Mouse (Mus musculus) kidney, postnatal 14 days (tissue): ENCODE data around the gene Zdhhc24.
"Not testable (repeated sequence)": the region's sequence is repeated elsewhere in the genome, so short reads cannot be mapped to it uniquely, and the experiment has no call there.

ENCODE experiments used
- DNase-seq: peaks from one replicate; pipeline ENCODE4 v3.0.0; 2022; ENCODE audit warnings: mixed read lengths

Zdhhc24 gene

DNA sequence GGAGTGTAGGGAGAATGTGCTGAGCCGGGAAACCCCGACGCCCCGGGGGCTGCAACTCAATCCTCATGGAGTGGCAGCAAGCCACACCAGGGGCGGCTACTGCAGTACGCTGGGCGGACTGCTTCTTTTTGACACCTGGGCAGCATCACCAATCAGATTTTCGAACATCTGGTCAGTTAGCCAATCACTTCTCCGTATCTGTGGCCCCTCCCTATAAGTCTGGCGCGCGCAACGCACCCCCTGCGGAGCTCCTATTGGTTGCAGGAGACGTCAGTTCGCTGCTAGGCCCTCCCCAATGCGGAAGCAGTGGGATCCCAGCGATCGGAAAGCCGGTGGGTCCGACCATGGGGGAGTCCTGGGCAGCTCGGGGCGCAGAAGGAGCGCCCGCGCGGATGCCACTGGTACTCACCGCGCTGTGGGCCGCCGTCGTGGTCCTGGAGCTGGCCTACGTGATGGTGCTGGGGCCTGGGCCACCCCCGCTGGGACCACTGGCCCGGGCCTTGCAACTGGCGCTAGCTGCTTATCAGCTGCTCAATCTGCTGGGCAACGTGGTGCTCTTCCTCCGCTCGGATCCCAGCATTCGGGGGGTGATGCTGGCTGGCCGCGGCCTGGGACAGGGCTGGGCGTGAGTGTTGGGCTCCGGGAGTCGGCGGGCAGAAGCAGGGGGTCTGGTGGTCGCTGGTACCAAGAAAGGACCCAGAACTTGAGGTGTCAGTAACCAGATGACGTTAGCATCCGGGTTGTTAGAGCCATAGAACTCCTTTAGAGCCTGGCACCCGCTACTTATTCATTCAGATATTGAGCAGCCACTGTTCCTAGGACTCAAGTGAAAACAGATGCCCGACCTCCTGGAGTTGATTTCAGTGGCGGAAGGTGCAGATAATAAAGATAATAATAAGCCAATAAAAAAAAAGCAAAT, at the start of gene Zdhhc24:
TSS of gene Zdhhc24 (plus strand) at position 264 of the 919 bp plus-strand sequence.
- peak; percentile 96 for DNase-seq

DNA sequence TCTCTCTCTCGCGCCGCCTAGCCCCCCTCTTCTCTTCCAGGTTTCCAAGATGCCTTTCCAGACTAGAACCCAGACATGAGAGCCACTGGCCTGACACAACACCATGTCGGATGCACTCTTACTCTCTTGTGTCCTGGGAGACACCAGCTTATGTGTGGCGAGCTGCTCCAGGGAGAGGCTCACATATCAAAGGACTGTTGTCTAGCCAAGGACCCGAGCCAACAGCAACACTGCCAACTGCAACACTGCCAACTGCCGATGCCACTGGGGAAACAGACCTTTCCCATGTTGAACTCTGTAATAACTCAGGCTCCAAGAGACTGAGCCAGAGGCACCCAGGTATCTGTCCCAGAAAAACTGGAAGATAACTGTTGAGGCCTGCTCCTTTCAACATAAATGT, 49.3 kb upstream of the Zdhhc24 start:
- peak; percentile 38 for DNase-seq

DNA sequence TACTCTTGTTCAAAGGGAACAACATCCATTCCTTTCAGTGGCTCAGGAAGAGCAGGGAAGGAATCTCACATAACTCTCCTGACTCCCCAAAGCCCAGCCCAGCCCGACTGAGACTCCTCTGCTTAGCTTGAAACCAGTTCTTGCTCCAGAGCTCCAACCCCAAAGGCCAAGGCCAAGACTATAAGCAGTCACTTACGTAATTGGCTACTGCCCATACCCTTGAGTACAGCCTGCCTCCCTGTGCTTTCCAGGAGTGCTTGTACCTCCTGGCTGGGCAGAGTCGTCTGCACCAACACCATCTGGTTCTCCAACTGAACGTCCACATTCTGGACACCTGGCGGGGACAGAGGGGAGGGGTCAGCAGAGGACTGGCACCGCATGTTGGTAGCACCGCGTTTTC, 44.5 kb upstream of the Zdhhc24 start:
- DNase-seq = no peak

DNA sequence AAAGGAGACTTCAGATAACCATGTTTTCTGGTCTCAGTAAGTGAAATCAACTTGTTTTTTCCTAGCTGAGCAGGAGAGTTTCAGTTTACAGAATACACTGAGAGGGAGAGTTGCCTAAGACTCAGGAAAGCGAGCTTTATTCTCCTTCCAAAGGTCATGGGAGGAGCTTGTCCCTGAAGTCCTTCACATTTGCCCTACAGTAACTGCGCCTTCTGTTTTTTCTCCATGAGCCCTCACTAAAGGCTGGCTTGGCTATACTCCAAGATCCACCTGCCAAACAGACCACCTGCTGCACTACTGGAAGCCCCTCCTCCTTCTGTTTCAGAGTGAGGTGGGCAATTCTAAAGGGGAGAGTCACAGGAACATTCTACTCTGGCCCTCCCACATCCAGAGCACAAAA, 42.4 kb upstream of the Zdhhc24 start:
- DNase-seq = peak; percentile 55

DNA sequence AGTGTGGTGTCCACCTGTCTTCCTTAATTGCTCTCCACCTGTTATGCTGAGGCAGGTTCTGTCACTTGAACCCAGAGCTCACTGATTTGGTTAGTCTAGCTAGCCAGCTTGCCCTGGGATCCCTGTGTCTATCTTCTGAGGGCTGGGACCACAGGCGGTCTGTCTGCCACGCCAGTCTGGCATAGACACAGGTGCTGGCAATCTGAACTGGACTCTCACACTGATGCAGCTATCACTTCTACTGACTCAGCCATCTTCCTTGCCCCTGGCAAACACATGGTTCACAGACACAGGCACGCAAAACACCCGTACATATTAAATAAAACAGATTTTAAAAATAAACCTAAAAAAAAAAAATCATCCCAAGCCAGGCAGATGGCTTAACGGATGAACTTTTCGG, 41.4 kb upstream of the Zdhhc24 start:
- no peak for DNase-seq

DNA sequence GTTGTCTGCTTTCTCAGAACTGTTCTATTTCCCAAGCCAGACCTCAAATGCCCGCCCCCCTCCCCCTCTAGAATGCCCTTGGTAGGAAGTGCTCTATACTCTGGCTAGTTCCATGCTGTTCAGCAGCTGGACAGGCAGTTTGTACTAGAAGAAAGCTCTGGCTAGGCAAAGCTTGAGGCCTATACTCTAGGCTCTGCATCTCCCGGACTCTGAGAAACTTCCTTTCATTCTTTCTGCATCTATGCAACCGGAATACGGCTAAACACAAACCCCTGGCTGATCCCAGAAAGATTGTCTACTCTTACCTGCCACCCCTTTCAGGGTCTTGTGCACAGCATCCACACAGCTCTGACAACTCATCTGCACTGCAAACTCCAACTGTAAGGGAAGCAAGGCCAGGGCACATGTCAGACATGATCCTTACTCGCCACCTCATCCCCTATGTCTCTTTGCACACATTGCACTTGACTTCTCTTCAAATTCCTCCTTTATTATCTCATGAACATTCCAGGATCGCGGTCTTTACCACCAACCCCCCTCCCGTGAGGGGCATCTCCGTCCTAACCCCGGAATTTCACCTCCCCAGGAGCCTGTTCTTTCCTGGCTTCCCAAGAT, 39.8 kb upstream of the Zdhhc24 start:
- DNase-seq = no peak

DNA sequence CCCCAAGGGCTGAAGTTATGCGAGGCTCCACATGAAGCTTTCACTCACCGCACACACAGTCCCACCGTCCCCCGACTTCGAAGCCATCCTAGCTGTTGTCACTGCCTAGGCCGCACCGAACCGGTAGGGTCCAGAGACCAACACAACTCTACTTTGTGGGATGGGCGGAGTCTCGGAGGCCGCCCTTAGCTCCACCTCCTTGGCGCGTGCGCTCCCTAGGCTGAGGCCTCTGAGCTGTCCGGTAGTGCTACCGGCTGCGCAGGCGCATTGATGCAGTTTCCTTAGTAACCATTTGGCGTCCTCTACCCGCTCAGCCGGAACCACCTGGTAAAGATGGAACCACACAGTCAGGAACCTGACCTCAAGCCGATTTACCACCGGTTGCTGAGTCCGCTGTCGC, 39.3 kb upstream of the Zdhhc24 start, which contains the start of the genes Ccs and Ccdc87:
TSS of gene Ccs (minus strand) at position 184 of the 400 bp plus-strand sequence.
TSS of gene Ccdc87 (plus strand) at position 218 of the 400 bp plus-strand sequence.
- peak; percentile 99 for DNase-seq

DNA sequence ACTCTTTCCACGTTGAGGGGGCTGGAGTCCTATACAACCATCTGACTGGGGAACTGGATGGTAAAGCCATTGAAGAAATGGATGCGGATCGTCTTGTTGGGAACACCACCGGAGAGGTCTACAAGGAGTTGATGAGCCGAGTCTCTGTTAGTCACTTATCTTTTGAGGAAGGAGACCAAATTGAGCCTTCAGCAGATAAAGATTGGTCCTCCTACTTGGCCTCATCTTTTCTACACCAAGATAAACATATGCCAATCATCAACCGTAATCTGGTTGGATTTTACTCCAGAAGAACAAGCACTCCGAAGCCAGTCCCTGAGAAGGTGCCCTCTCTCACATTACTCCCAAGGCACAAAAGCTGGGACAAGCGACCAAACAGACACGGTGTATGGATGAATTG, 37.6 kb upstream of the Zdhhc24 start:
- DNase-seq = no peak

DNA sequence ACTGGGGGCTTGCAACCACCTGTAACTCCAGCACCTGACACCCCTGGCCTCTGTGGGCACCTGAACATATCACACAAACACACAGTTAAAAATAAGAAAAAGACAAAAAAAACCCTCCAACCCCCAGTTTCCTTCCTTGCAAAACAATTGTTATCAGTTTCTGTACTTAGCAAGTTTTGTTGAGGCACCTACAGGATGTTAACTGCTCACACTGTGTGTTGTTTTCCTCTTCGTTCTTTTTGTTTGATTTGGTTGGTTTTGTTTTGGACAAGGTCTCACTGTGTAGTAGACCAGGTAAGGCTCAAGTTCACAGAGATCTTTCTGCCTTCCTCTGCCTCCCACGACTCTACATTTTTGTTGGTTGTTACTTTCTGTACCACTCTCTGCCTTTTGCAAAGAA, 35.9 kb upstream of the Zdhhc24 start:
- no peak for DNase-seq

DNA sequence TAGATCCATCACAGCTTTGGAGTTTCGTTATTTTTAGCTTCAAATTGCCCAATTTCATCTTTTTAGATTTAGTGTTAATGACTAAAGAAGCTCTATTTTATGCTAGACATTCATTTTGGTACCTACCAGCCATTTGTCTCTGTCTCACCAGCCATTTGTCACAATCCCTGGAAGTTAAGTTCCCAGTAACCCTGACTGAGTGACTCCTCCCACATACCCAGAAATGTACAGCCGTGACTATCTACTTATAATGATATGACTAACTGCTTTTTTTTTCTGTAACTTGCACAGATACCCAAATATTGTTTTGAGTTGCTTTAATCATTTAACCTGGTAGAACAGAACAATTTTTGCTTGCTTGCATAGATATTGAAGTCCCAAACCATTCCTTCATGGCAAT, 32.6 kb upstream of the Zdhhc24 start:
- DNase-seq = no peak

DNA sequence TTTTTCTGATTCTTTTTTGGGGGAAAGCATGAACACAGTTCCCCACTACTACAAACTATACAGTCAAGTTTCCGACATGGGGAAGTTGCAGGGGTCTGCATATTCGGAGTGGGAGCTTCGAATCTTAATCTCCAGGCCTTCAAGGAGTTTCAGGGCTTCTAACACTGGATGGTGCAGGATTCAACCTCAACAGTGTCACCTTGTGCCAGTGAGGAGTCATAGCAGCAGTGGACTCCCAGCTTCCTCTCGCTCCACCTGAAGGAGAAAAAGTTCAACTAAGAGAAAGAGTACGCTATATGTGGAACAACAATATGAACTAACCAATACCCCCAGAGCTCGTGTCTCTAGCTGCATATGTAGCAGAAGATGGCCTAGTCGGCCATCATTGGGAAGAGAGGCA, 31.0 kb upstream of the Zdhhc24 start:
- peak; percentile 62 for DNase-seq

DNA sequence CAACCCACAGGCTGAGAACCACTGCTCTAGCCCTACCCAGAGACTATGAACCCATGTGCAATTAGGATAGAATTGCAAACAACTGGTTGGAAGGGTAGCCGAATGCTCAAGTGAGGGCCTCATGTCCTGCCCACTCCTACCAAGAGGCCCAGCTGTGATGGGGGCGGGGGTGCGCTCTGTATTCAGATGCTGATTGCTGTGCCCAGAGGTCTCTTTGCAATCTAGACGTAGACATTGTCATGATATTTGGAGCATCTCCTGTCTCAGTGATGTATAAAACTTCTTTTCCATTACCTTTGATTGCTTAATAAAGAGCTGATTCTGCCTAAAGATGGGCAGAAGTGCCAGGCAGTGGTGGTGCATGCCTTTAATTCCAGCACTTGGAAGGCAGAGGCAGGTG, 28.7 kb upstream of the Zdhhc24 start:
- DNase-seq = no peak

DNA sequence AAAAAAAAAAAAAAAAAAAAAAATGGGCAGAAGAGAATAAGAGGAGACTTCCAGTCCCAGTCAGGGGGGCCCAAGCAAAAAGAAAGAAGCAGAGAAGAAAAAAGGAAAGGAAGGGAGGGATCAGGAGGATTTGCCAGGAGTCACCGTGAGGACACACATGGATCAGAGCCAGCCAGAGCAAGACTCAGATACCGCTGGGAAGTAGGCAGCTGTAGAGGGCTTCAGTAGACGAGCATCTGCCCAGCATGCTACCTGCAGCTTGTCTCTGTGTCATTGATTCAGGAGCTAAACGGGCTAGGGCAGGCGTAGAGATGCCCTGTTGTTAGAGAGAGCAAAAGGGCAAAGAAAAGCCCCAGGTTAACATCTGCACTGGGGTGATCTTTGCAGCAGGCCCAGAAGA, 28.2 kb upstream of the Zdhhc24 start:
- no peak for DNase-seq

DNA sequence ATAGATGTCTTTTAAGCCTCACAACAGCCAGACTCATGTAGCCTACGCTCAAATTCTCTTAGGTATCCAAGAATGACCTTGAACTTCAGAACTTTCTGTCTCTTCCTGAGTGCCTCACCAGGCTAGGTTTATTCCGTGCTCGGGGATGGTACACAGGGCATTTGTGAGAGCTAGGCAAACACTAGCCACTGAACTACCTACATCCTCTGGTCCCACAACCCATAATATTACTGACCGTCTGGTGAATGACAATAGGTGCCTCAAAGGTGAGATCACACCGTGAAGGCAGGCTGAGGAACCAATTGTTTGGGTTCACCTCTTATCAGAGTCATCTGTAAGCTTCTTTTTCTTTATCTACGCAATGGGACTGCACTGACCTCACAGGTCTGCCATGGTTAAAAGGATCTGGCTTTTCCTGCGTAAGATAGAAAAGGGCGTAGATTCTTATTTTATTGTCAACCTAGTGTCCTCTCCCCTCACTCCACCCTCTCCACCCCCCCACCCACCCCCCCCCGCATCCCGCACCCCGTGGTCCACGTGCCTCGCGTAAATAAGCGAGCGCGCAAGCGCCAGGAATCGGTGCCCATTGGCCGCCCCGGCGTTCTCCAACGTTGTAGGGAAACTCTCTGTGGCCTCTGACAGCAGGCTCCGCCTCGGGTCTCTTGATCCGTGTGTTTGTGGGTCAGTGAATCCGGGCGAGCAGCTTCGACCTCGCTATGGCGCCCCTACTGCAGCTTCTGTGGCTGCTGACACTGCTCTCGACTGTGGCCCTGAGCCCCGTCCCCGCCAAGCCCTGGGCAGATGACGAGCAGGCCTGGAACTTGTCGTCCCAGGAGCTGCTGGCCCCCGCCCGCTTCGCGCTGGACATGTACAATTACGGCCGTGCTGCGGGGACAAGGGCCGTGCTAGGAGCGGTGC, 23.7 kb upstream of the Zdhhc24 start, which contains the start of gene Ctsf:
TSS of gene Ctsf (plus strand) at position 579 of the 918 bp plus-strand sequence.
- peak; percentile 94 for DNase-seq

DNA sequence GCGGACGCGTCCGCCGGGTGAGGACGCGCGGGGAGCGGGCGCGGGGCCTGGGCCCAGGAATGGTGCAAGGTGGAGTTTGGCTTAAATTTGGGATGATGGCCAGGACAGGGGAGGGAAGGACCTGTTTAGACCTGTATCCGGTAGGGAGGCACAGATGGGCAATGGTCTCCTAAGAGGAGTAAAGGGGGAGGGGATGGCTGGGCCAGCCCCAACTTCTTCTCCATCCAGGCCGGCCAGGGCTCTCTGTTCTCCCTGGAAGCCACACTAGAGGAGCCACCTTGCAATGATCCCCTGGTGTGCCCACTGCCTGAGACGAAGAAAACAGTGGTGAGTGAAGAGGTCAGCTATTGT, 23.0 kb upstream of the Zdhhc24 start:
- no peak for DNase-seq

DNA sequence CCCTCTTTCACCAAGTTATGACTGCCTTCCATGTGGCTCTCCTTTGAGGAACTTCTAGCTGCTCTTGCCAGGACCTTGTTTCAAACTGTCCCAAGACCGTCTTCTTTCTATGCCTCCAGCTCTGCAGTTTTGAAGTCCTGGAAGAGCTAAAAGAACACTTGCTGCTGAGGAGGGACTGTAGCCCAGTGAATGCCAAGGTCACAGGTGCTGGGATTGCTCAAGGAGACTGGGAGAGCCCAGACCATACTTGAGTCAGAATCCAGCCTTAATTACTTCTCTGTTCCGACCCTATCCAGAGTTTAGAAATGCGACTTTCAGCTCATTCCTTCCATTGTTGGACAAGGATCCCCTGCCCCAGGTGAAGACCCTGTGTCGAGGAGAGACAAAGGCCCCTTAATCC, 22.5 kb upstream of the Zdhhc24 start:
- no peak for DNase-seq

DNA sequence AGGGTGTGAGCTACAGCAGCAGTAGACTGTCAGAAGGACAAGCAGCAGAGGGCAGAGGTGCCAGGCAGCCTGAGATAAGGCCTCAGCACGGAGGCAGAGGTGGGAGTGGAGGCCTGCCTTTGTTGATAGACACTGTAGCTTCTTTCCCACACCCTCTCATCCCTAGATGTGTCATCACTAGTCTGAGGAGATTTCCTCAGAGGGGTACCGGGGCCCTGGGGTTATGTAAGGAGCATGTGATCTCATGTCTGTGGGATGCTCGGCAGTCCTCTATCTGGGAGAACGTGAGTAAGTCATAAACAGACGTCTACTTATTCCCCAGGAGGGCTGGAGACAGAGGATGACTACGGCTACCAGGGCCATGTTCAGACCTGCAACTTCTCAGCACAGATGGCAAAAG, 19.4 kb upstream of the Zdhhc24 start:
- DNase-seq = no peak

DNA sequence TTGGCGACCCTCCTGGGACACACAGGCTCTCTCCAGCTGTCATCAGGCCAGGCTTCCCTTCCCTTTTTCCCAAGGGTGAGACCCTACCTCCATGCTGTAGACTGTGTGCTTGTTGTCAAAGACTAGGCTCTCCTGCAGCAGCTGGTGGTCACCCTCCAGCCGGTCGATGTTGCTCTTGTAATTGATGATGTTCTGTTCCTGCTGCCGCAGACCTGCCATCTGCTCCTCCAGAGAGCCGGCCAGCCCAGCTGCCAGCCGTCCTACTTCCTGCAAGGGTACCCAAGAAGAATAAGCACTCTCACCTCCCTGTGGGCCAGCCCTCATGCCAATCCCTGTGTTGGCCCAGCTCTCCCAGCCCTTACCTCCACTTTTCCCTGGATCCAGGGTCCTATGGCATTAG, 15.4 kb upstream of the Zdhhc24 start:
- no peak for DNase-seq

DNA sequence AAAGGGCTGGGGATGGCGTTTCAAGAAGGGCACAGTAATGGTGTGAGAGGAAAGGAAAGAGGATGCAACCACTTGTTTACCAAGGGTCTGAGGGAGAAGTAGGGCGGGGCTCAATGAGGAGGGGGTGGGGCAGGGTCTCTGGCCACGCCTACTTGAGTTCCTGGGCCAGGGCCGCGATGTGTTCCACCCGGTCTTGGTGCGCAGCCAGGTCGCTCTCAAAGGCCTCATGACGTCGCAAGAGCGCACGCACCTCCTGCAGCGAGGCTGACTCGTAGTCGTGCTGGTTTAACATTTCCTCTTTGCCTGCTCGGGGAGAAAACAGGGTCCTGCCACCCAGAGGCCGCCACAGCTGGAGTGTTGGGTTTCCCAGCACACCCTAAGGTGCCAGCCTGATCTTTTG, 13.3 kb upstream of the Zdhhc24 start:
- DNase-seq = peak; percentile 59

DNA sequence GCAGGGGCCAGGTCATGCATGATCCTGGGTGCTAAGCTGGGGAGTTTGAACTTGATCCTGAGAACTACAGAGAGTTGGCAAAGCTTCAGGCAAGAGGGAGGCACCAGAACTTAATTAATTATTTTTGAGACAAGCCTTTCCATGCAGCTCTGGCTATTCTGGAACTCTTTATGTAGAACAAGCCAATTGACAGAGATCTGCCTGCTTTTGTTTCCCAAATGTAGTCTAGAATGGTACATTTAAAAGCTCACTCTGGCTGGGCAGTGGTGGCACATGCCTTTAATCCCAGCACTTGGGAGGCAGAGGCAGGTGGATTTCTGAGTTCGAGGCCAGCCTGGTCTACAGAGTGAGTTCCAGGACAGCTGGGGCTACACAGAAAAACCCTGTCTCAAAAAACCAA, 3.9 kb upstream of the Zdhhc24 start:
- DNase-seq = not testable (repeated sequence)

DNA sequence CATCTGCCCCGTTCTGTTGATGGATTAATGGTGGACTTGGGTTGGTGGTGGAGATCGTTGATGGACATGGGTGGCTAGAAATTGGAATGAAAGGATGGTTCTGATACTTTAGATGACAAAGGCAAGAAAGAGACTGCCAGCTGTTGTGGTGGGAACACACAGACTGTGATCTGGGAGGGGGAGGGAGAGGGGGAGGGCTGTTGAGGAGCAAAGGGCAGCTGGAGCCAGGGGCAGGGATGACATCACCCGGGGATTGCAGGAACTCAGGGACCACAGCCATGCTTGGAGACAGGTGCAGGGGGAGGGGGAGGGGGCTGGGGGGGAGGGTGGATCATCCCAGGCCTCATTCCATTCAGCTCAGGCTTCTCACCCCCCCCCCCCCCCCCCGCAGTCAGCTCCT, 2.2 kb upstream of the Zdhhc24 start:
- DNase-seq = no peak

DNA sequence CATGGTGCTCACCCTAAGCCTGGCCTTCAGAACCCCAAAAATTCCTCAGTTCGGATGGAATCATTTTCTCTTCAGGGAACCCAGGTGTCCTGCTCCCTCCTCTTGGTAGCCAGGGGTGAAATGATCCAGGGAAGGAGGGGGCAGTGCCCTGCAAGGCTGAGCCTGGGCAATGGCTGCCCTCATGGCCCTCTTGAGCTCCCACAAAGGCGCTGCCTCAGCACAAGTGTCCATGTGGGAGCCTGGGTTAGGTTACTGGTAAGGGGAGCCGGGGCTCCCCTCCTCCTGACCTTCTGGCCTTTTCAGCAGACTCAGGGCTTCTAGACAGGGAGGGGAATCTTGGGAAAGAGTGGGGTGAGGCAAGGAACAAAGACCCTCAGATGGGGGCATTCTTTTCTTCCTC, 1.7 kb upstream of the Zdhhc24 start:
- DNase-seq = no peak

DNA sequence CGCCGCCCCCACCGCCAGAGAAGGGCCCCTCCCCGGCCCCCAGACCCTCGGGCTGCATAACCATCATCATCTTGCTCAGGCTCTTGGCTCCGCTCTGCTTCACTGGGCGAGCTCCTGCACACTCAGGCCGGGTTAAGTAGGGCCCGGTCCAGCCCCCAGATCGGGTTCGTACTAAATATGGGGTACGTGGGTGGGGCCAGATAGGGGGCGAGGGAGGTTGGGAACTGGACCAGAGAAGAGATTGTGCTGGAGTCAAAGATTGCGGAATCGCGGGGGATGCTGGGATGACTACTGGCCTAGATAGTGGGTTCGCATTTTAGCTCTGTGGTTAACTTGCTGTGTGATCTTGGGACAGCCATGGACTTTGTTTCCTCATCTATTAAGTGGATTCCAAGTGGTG, 683 bp upstream of the Zdhhc24 start, which contains the start of gene Actn3:
TSS of gene Actn3 (minus strand) at position 125 of the 400 bp plus-strand sequence.
- DNase-seq = peak; percentile 53
